Mouse (Mus musculus): ENCODE results near the gene Zbtb7a.

GRCm38 (mm10) chr10:81165118-81165517, 30.1 kb downstream of the Zbtb7a start:
- TF ChIP-seq CTCF (IDR thresholded peaks at IDR 0.05; ENCODE audit: low read depth, low read length) (no peak), GATA1 (IDR thresholded peaks at IDR 0.05; ENCODE audit: borderline replicate concordance, low read length) (no peak), TAL1 (conservative IDR thresholded peaks at IDR 0.05; ENCODE audit: low read depth, low read length) (no peak), POLR2AphosphoS5 (IDR thresholded peaks at IDR 0.05; ENCODE audit: insufficient replicate concordance, low read depth, low read length) (no peak)

Data from G1E (cell line).